Mouse (Mus musculus): ENCODE data around the gene Zpbp. TPM values are rescaled to one million over a fixed set of nuclear protein-coding genes. Genes with fewer than 3 reads are reported as not detected.

Zpbp gene
- polyA plus RNA-seq, 1 experiment, result not detected

GRCm38 (mm10) chr11:11495697-11496096 lies 33.5 kb upstream of the Zpbp start:
- H3K36me3 ChIP-seq (ENCODE audit: control insufficient read depth, insufficient read depth), result no peaks in the 10 kb centered on the region
- H3K79me2 ChIP-seq (ENCODE audit: control insufficient read depth, insufficient read depth), result no peaks in the 10 kb centered on the region
- TF ChIP-seq CEBPB (IDR thresholded peaks at IDR 0.05; ENCODE audit: insufficient read depth, poor library complexity, severe bottlenecking) (no peak), SRF (IDR thresholded peaks at IDR 0.05; ENCODE audit: control insufficient read depth, insufficient read length, low read depth) (no peak), MYOG (IDR thresholded peaks at IDR 0.05; ENCODE audit: control insufficient read depth in 1 of 3, insufficient read depth in 1 of 3, insufficient read length in 2 of 3, low read depth in 2 of 3) (no peak), USF1 (IDR thresholded peaks at IDR 0.05; ENCODE audit: low read depth) (no peak), MAX (IDR thresholded peaks at IDR 0.05; ENCODE audit: low read depth) (no peak), REST (IDR thresholded peaks at IDR 0.05; ENCODE audit: insufficient read depth, insufficient read length) (no peak), POLR2A (IDR thresholded peaks at IDR 0.05; ENCODE audit: insufficient read length, low read depth) (no peak), TCF12 (IDR thresholded peaks at IDR 0.05; ENCODE audit: insufficient read depth, poor library complexity, severe bottlenecking) (no peak), POLR2AphosphoS2 (IDR thresholded peaks at IDR 0.05; ENCODE audit: insufficient read length, low read depth) (no peak), E2F4 (IDR thresholded peaks at IDR 0.05; ENCODE audit: insufficient read depth) (no peak), MYOD1 (IDR thresholded peaks at IDR 0.05; ENCODE audit: control insufficient read depth in 1 of 3, insufficient read length in 2 of 3, low read depth in 2 of 3) (no peak), TCF3 (IDR thresholded peaks at IDR 0.05; ENCODE audit: insufficient read length, low read depth) (no peak)

GRCm38 (mm10) chr11:11492044-11492443 lies 29.8 kb upstream of the Zpbp start:
- H3K27me3 ChIP-seq (ENCODE audit: control insufficient read depth, insufficient read depth, insufficient read length), result no peaks in the 10 kb centered on the region
- H3K36me3 ChIP-seq (ENCODE audit: control insufficient read depth, insufficient read depth), result no peaks in the 10 kb centered on the region
- H3K79me2 ChIP-seq (ENCODE audit: control insufficient read depth, insufficient read depth), result no peaks in the 10 kb centered on the region
- TF ChIP-seq SRF (IDR thresholded peaks at IDR 0.05; ENCODE audit: control insufficient read depth, insufficient read length, low read depth), result no peak
- no peak overlapping the region for H3K4me3 ChIP-seq
- no peak overlapping the region for H3K4me2 ChIP-seq (ENCODE audit: low read depth)
- H3ac ChIP-seq (ENCODE audit: control insufficient read depth, insufficient read length), result no peak overlapping the region

More at GRCm38 (mm10) chr11:11495697-11496096, 33.5 kb upstream of the Zpbp start:
- Histone ChIP-seq H3K4me3 (no peak overlapping the region), H3ac (ENCODE audit: control insufficient read depth, insufficient read length) (no peak overlapping the region), H3K4me2 (ENCODE audit: low read depth) (no peak overlapping the region), H3K27me3 (ENCODE audit: control insufficient read depth, insufficient read depth, insufficient read length) (no peaks in the 10 kb centered on the region)

GRCm38 (mm10) chr11:11484378-11484777 lies 22.2 kb upstream of the Zpbp start:
- Histone ChIP-seq H3K36me3 (ENCODE audit: control insufficient read depth, insufficient read depth) (no peaks in the 10 kb centered on the region), H3K4me3 (no peak overlapping the region)
- no peak for TF ChIP-seq USF1 (IDR thresholded peaks at IDR 0.05; ENCODE audit: low read depth)
- TF ChIP-seq POLR2AphosphoS2 (IDR thresholded peaks at IDR 0.05; ENCODE audit: insufficient read length, low read depth), result no peak
- TF ChIP-seq MYOD1 (IDR thresholded peaks at IDR 0.05; ENCODE audit: control insufficient read depth in 1 of 3, insufficient read length in 2 of 3, low read depth in 2 of 3), result no peak
- no peak for TF ChIP-seq MAX (IDR thresholded peaks at IDR 0.05; ENCODE audit: low read depth)
- no peak for TF ChIP-seq E2F4 (IDR thresholded peaks at IDR 0.05; ENCODE audit: insufficient read depth)
- no peak for TF ChIP-seq SRF (IDR thresholded peaks at IDR 0.05; ENCODE audit: control insufficient read depth, insufficient read length, low read depth)
- no peak for TF ChIP-seq TCF3 (IDR thresholded peaks at IDR 0.05; ENCODE audit: insufficient read length, low read depth)
- TF ChIP-seq CEBPB (IDR thresholded peaks at IDR 0.05; ENCODE audit: insufficient read depth, poor library complexity, severe bottlenecking), result no peak
- TF ChIP-seq TCF12 (IDR thresholded peaks at IDR 0.05; ENCODE audit: insufficient read depth, poor library complexity, severe bottlenecking), result no peak
- no peak for TF ChIP-seq MYOG (IDR thresholded peaks at IDR 0.05; ENCODE audit: control insufficient read depth in 1 of 3, insufficient read depth in 1 of 3, insufficient read length in 2 of 3, low read depth in 2 of 3)
- no peak for TF ChIP-seq REST (IDR thresholded peaks at IDR 0.05; ENCODE audit: insufficient read depth, insufficient read length)
- TF ChIP-seq POLR2A (IDR thresholded peaks at IDR 0.05; ENCODE audit: insufficient read length, low read depth), result no peak

GRCm38 (mm10) chr11:11468924-11469323 lies 6.7 kb upstream of the Zpbp start:
- Histone ChIP-seq H3K4me2 (ENCODE audit: low read depth) (no peak overlapping the region), H3K36me3 (ENCODE audit: control insufficient read depth, insufficient read depth) (no peaks in the 10 kb centered on the region), H3ac (ENCODE audit: control insufficient read depth, insufficient read length) (no peak overlapping the region), H3K79me2 (ENCODE audit: control insufficient read depth, insufficient read depth) (no peaks in the 10 kb centered on the region), H3K4me3 (no peak overlapping the region), H3K27me3 (ENCODE audit: control insufficient read depth, insufficient read depth, insufficient read length) (no peaks in the 10 kb centered on the region)
- TF ChIP-seq MYOD1 (IDR thresholded peaks at IDR 0.05; ENCODE audit: control insufficient read depth in 1 of 3, insufficient read length in 2 of 3, low read depth in 2 of 3) (no peak), E2F4 (IDR thresholded peaks at IDR 0.05; ENCODE audit: insufficient read depth) (no peak), USF1 (IDR thresholded peaks at IDR 0.05; ENCODE audit: low read depth) (no peak), SRF (IDR thresholded peaks at IDR 0.05; ENCODE audit: control insufficient read depth, insufficient read length, low read depth) (no peak), MAX (IDR thresholded peaks at IDR 0.05; ENCODE audit: low read depth) (no peak), CEBPB (IDR thresholded peaks at IDR 0.05; ENCODE audit: insufficient read depth, poor library complexity, severe bottlenecking) (no peak), POLR2A (IDR thresholded peaks at IDR 0.05; ENCODE audit: insufficient read length, low read depth) (no peak), MYOG (IDR thresholded peaks at IDR 0.05; ENCODE audit: control insufficient read depth in 1 of 3, insufficient read depth in 1 of 3, insufficient read length in 2 of 3, low read depth in 2 of 3) (no peak)

More at GRCm38 (mm10) chr11:11484378-11484777, 22.2 kb upstream of the Zpbp start:
- Histone ChIP-seq H3K27me3 (ENCODE audit: control insufficient read depth, insufficient read depth, insufficient read length) (no peaks in the 10 kb centered on the region), H3K79me2 (ENCODE audit: control insufficient read depth, insufficient read depth) (no peaks in the 10 kb centered on the region), H3K4me2 (ENCODE audit: low read depth) (no peak overlapping the region), H3ac (ENCODE audit: control insufficient read depth, insufficient read length) (no peak overlapping the region)

- no peaks in the 10 kb centered on the region for H3K79me2 ChIP-seq (ENCODE audit: control insufficient read depth, insufficient read depth)
- TF ChIP-seq REST (IDR thresholded peaks at IDR 0.05; ENCODE audit: insufficient read depth, insufficient read length) (no peak), CEBPB (IDR thresholded peaks at IDR 0.05; ENCODE audit: insufficient read depth, poor library complexity, severe bottlenecking) (no peak), SRF (IDR thresholded peaks at IDR 0.05; ENCODE audit: control insufficient read depth, insufficient read length, low read depth) (no peak)
- H3K4me3 ChIP-seq, result no peak overlapping the region
Observed at GRCm38 (mm10) chr11:11462561-11462890, 318 bp upstream of the Zpbp start.

More at GRCm38 (mm10) chr11:11462561-11462890, 318 bp upstream of the Zpbp start:
- no peaks in the 10 kb centered on the region for H3K36me3 ChIP-seq (ENCODE audit: control insufficient read depth, insufficient read depth)
- no peak overlapping the region for H3ac ChIP-seq (ENCODE audit: control insufficient read depth, insufficient read length)
- no peaks in the 10 kb centered on the region for H3K27me3 ChIP-seq (ENCODE audit: control insufficient read depth, insufficient read depth, insufficient read length)
- H3K4me2 ChIP-seq (ENCODE audit: low read depth), result no peak overlapping the region
